Mouse (Mus musculus): Measurements from ENCODE around the gene Misp. TPM values are rescaled to one million over a fixed set of nuclear protein-coding genes. Genes with fewer than 3 reads are reported as not detected.

Gene Misp
- polyA plus RNA-seq, 1 experiment from 2014 or later: 0.63 TPM

DNA sequence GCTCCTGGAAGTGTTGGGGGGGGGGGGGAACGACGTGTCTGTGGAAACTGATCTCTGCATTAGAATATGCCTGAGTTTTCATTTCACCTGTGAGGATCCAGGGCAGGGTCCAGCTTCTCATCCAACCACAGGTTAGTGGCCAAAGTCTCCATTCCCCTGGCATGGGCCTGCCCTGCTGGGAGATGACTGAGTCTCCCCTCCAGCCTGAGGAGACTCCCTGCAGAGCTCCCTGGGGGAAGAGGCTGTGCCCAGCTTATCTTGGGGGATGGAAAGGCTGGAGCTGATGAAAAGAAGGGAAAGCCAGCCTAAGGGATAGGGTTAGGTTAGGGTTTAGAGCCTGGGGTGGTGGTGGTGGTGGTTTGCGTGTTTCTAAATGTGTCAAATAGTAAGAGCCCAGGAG lies 19.0 kb upstream of the Misp start:
- H3K4me2 ChIP-seq: peak overlapping the region; percentile 22
- peak overlapping the region; percentile 25 for H3K27ac ChIP-seq (ENCODE audit: low read depth, low read length)
- peaks cover 44% of the 10 kb centered on the region for H3K4me1 ChIP-seq (ENCODE audit: control insufficient read depth, insufficient read depth, low read length)
- H3K27me3 ChIP-seq (ENCODE audit: control insufficient read depth, insufficient read depth, low read length): no peaks in the 10 kb centered on the region
- 0 out of 2 replicates have a peak overlapping the region, but pooled peaks have one; percentile 12 for H3K9ac ChIP-seq (ENCODE audit: low read depth, low read length)
- no peak overlapping the region for H3K4me3 ChIP-seq (ENCODE audit: low read depth, low read length)
- 28% methylated on average over 3 of the region's 3 CpGs for WGBS (ENCODE audit: insufficient replicate concordance)
- H3K36me3 ChIP-seq (ENCODE audit: control insufficient read depth, insufficient read depth, low read length): no peaks in the 10 kb centered on the region
- no peaks in the 10 kb centered on the region for H3K9me3 ChIP-seq (replicated peaks; ENCODE audit: control insufficient read depth, low read length)
- ATAC-seq (replicated peaks; ENCODE audit: insufficient number of reproducible peaks, low FRiP score, low TSS enrichment): no peak

DNA sequence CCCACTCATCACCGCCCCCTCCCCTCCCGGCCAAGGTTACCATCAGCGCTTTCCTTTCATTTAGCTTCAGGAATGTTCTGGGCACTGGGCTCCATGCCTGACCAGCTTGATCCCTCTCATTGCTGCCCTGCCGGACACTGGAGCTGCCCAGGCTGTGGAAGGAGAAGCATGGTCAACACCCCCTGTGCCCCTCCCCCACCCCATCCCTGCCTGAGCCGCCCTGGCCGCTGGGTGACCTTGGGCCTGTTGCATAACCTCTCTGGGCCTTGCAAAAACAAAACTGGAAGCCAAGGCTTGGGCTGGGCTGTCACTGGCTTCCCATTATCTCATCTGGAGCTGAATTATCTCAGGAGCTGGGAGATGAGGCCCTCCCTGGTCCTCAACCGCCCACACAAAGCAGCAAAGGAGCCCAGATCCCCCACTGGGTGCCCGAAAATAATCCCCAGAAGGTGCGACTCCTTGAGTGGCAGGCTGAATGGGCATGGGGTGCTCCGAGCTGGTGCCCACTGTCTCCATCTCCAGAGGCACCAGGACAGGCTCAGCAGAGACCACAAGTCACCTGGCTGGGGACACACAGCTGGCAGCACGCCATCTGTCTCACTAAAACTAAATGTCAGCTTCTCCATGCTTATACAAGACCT lies 18.3 kb upstream of the Misp start:
- peaks cover 41% of the 10 kb centered on the region for H3K4me1 ChIP-seq (ENCODE audit: control insufficient read depth, insufficient read depth, low read length)
- WGBS (ENCODE audit: insufficient replicate concordance): 27% methylated on average over 11 of the region's 11 CpGs
- no peak for ATAC-seq (replicated peaks; ENCODE audit: insufficient number of reproducible peaks, low FRiP score, low TSS enrichment)

DNA sequence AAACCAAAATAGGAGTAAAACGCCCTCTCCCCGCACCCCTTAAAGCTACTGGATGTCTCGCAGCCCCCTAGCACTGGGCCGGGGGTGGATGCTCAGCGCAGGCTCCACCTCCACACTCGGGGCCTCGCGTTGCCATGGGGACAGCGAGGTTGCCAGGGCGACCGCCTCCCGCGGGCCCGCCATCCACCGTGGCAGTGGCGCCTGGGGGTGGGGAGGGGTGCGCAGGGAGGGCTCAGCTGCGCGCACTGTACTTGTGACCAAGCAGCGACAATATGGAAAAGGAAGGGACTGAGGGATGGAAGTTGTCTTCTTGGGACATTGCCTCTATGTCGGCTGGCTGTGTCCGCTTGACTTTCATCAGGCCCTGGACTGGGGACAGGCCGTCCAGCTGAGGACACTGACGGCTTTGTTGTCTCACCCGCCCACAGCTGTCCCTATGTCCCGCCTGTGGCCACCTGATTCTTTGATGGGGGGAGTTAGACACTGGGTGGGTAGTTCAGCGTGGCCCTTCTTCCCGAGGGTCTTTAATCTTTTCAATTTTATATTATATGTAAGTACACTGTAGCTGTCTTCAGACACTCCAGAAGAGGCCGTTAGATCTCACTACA lies 17.0 kb upstream of the Misp start:
- H3K4me2 ChIP-seq: peak overlapping the region; percentile 40
- no peak overlapping the region for H3K9ac ChIP-seq (ENCODE audit: low read depth, low read length)
- H3K4me1 ChIP-seq (ENCODE audit: control insufficient read depth, insufficient read depth, low read length): peaks cover 40% of the 10 kb centered on the region
- WGBS (ENCODE audit: insufficient replicate concordance): 14% methylated on average over 29 of the region's 29 CpGs
- H3K27ac ChIP-seq (ENCODE audit: low read depth, low read length): 0 out of 2 replicates have a peak overlapping the region, but pooled peaks have one; percentile 18
- H3K36me3 ChIP-seq (ENCODE audit: control insufficient read depth, insufficient read depth, low read length): no peaks in the 10 kb centered on the region
- peak; percentile 24; the same call in 1 of the 2 replicates for ATAC-seq (replicated peaks; ENCODE audit: insufficient number of reproducible peaks, low FRiP score, low TSS enrichment)
- no peak overlapping the region for H3K4me3 ChIP-seq (ENCODE audit: low read depth, low read length)
- H3K9me3 ChIP-seq (replicated peaks; ENCODE audit: control insufficient read depth, low read length): no peaks in the 10 kb centered on the region
- no peaks in the 10 kb centered on the region for H3K27me3 ChIP-seq (ENCODE audit: control insufficient read depth, insufficient read depth, low read length)

More for the DNA sequence above, 18.3 kb upstream of the Misp start:
- 0 out of 2 replicates have a peak overlapping the region, but pooled peaks have one; percentile 12 for H3K9ac ChIP-seq (ENCODE audit: low read depth, low read length)
- peak overlapping the region; percentile 22 for H3K4me2 ChIP-seq
- no peaks in the 10 kb centered on the region for H3K36me3 ChIP-seq (ENCODE audit: control insufficient read depth, insufficient read depth, low read length)
- no peak overlapping the region for H3K4me3 ChIP-seq (ENCODE audit: low read depth, low read length)
- no peaks in the 10 kb centered on the region for H3K9me3 ChIP-seq (replicated peaks; ENCODE audit: control insufficient read depth, low read length)
- H3K27ac ChIP-seq (ENCODE audit: low read depth, low read length): peak overlapping the region; percentile 57
- H3K27me3 ChIP-seq (ENCODE audit: control insufficient read depth, insufficient read depth, low read length): no peaks in the 10 kb centered on the region

DNA sequence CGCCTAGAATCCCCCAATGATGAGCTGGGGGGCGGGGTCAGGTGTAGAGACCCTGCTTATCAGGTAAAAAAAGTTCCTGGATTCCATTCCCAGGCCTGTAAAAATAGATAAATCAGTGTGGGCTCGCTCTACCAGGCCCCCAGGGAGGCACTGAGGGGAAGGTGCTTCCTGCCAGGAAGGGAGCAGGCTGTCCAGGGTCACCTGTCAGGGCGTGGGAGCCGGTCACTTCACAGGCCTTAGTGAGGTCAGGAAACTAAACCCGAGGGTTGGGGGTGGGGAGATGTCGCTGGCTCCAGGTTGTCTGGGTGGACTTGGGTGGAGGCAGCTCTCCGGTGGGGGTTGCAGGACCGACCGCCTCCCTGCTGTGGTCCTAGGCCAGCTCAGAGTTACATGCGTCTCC lies 15.2 kb upstream of the Misp start:
- H3K4me1 ChIP-seq (ENCODE audit: control insufficient read depth, insufficient read depth, low read length): peaks cover 40% of the 10 kb centered on the region
- ATAC-seq (replicated peaks; ENCODE audit: insufficient number of reproducible peaks, low FRiP score, low TSS enrichment): peak; percentile 56

DNA sequence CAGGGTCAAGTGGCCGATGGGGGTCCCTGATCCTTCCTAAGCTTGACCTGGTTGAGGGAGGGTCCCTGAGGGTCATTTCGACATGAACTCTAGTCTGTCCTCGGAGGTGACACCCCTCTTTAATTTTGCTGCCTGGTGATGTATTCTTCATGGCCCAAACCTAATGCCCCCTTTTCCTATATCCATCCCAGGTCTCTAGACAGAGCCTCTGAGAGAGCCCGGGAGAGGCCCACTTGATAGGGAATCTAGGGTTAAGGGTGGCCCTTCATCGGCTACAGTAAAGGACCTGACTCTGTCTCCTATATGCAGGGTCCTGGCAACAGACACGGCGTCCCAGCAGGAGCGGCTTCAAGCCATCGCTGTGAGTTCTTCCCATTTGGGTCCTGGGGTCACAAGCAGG lies 14.5 kb upstream of the Misp start:
- peak overlapping the region; percentile 73 for H3K27ac ChIP-seq (ENCODE audit: low read depth, low read length)

More for the DNA sequence above, 15.2 kb upstream of the Misp start:
- WGBS (ENCODE audit: insufficient replicate concordance): 28% methylated on average over 11 of the region's 11 CpGs
- H3K9ac ChIP-seq (ENCODE audit: low read depth, low read length): peak overlapping the region; percentile 43; the same call in 1 of the 2 replicates
- peak overlapping the region; percentile 48 for H3K4me2 ChIP-seq
- H3K9me3 ChIP-seq (replicated peaks; ENCODE audit: control insufficient read depth, low read length): no peaks in the 10 kb centered on the region
- H3K4me3 ChIP-seq (ENCODE audit: low read depth, low read length): no peak overlapping the region
- peak overlapping the region; percentile 73 for H3K27ac ChIP-seq (ENCODE audit: low read depth, low read length)
- no peaks in the 10 kb centered on the region for H3K36me3 ChIP-seq (ENCODE audit: control insufficient read depth, insufficient read depth, low read length)
- H3K27me3 ChIP-seq (ENCODE audit: control insufficient read depth, insufficient read depth, low read length): no peaks in the 10 kb centered on the region

DNA sequence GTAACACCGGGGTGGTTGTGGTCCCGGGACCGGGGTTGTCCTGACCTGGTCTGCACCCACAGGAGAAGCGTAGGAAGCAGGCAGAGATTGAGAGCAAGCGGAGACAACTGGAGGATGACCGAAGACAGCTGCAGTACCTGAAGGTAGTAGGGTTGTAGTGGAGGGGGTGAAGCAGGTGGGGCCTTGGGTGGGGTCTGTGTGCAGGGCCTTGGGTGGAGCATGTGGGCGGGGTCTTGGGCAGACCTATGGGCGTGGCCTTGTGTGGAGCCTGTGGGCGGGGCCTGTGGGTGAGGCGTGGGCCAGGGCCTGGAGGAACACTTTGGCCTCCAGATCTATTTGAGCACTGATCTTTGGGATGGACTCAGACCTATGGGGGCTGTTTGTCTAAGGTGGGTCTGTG lies 13.8 kb upstream of the Misp start:
- Histone ChIP-seq H3K27me3 (ENCODE audit: control insufficient read depth, insufficient read depth, low read length) (no peaks in the 10 kb centered on the region), H3K9ac (ENCODE audit: low read depth, low read length) (0 out of 2 replicates have a peak overlapping the region, but pooled peaks have one; percentile 46), H3K27ac (ENCODE audit: low read depth, low read length) (peak overlapping the region; percentile 74), H3K4me3 (ENCODE audit: low read depth, low read length) (no peak overlapping the region), H3K36me3 (ENCODE audit: control insufficient read depth, insufficient read depth, low read length) (no peaks in the 10 kb centered on the region), H3K4me2 (peak overlapping the region; percentile 48), H3K9me3 (replicated peaks; ENCODE audit: control insufficient read depth, low read length) (no peaks in the 10 kb centered on the region), H3K4me1 (ENCODE audit: control insufficient read depth, insufficient read depth, low read length) (peaks cover 34% of the 10 kb centered on the region)
- 75% methylated on average over 10 of the region's 10 CpGs for WGBS (ENCODE audit: insufficient replicate concordance)
- ATAC-seq (replicated peaks; ENCODE audit: insufficient number of reproducible peaks, low FRiP score, low TSS enrichment): no peak

More for the DNA sequence above, 14.5 kb upstream of the Misp start:
- Histone ChIP-seq H3K36me3 (ENCODE audit: control insufficient read depth, insufficient read depth, low read length) (no peaks in the 10 kb centered on the region), H3K4me3 (ENCODE audit: low read depth, low read length) (peak overlapping the region; percentile 6; the same call in 1 of the 2 replicates), H3K9ac (ENCODE audit: low read depth, low read length) (peak overlapping the region; percentile 46; the same call in 1 of the 2 replicates), H3K4me1 (ENCODE audit: control insufficient read depth, insufficient read depth, low read length) (peaks cover 38% of the 10 kb centered on the region), H3K27me3 (ENCODE audit: control insufficient read depth, insufficient read depth, low read length) (no peaks in the 10 kb centered on the region), H3K4me2 (peak overlapping the region; percentile 48), H3K9me3 (replicated peaks; ENCODE audit: control insufficient read depth, low read length) (no peaks in the 10 kb centered on the region)
- ATAC-seq (replicated peaks; ENCODE audit: insufficient number of reproducible peaks, low FRiP score, low TSS enrichment): no peak
- WGBS (ENCODE audit: insufficient replicate concordance): 67% methylated on average over 9 of the region's 9 CpGs

DNA sequence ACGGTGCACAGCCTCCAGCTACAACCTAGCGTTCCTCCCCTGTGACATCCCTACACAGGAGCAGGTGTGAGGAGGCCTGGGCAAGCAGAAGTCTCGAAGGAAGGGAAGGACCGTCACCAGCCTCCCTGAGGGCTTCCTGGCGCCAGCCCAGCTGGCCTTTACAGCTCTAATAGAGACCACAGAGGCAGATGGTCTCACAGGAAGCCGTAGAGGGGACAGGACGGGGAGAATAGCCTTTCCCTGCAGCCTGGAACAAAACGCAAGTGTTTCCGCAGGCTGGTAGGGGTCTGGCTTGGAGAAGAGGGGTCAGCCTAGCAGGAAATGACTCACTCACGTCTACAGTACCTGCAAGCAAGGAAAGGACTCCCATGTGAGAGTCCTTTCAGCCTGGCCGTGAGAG lies 13.0 kb upstream of the Misp start:
- peak overlapping the region; percentile 46 for H3K4me2 ChIP-seq
- 59% methylated on average over 11 of the region's 11 CpGs for WGBS (ENCODE audit: insufficient replicate concordance)
- 0 out of 2 replicates have a peak overlapping the region, but pooled peaks have one; percentile 16 for H3K4me3 ChIP-seq (ENCODE audit: low read depth, low read length)
- H3K27me3 ChIP-seq (ENCODE audit: control insufficient read depth, insufficient read depth, low read length): no peaks in the 10 kb centered on the region
- no peaks in the 10 kb centered on the region for H3K36me3 ChIP-seq (ENCODE audit: control insufficient read depth, insufficient read depth, low read length)
- peak overlapping the region; percentile 59; the same call in 1 of the 2 replicates for H3K9ac ChIP-seq (ENCODE audit: low read depth, low read length)
- H3K4me1 ChIP-seq (ENCODE audit: control insufficient read depth, insufficient read depth, low read length): peaks cover 26% of the 10 kb centered on the region
- no peaks in the 10 kb centered on the region for H3K9me3 ChIP-seq (replicated peaks; ENCODE audit: control insufficient read depth, low read length)
- ATAC-seq (replicated peaks; ENCODE audit: insufficient number of reproducible peaks, low FRiP score, low TSS enrichment): no peak
- H3K27ac ChIP-seq (ENCODE audit: low read depth, low read length): peak overlapping the region; percentile 74

DNA sequence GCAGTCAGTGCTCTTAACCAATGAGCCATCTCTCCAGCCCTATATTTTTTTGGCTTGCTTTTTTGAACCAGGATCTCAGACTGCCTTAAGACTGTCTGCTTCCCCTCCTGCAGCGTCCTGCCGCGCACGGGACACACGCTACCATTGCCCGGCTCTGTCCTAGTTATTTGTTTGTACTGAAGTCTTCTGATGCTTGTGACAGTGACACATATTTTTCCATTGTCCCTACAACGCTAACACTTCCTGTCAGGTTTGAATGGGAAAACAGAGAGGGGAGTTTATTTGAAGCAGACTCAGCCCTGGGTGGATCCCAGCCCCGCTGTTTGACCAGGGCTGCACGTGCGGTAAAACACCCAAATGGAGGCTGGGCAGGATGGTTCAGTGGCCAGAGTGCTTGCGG lies 12.1 kb upstream of the Misp start:
- Histone ChIP-seq H3K27ac (ENCODE audit: low read depth, low read length) (peak overlapping the region; percentile 74; the same call in 1 of the 2 replicates), H3K9me3 (replicated peaks; ENCODE audit: control insufficient read depth, low read length) (no peaks in the 10 kb centered on the region), H3K9ac (ENCODE audit: low read depth, low read length) (no peak overlapping the region), H3K27me3 (ENCODE audit: control insufficient read depth, insufficient read depth, low read length) (no peaks in the 10 kb centered on the region), H3K4me3 (ENCODE audit: low read depth, low read length) (no peak overlapping the region), H3K4me1 (ENCODE audit: control insufficient read depth, insufficient read depth, low read length) (peaks cover 18% of the 10 kb centered on the region), H3K36me3 (ENCODE audit: control insufficient read depth, insufficient read depth, low read length) (no peaks in the 10 kb centered on the region), H3K4me2 (peak overlapping the region; percentile 7; the same call in 1 of the 2 replicates)
- no peak for ATAC-seq (replicated peaks; ENCODE audit: insufficient number of reproducible peaks, low FRiP score, low TSS enrichment)
- 81% methylated on average over 11 of the region's 11 CpGs for WGBS (ENCODE audit: insufficient replicate concordance)

Measured in heart, embryonic 11.5 days (tissue).